Mouse (Mus musculus) embryonic facial prominence, embryonic 12.5 days (tissue): ENCODE results near the gene Fam49a. TPM values are rescaled to one million over a fixed set of nuclear protein-coding genes. Genes with fewer than 3 reads are reported as not detected.
A peak's percentile ranks its signal among the peaks of the same experiment; 100 is the strongest.
"Not testable (repeated sequence)": the region's sequence is repeated elsewhere in the genome, so short reads cannot be mapped to it uniquely, and the experiment has no call there.

Source experiments
- ATAC-seq: fragments of 200-750 bp; cut with Nextera tagmentation; 2 replicates; pipeline ENCODE4 v1.8.0; 2017; ENCODE audit not compliant: insufficient number of reproducible peaks, insufficient read depth, low FRiP score, low TSS enrichment
- H3K27ac ChIP-seq: fragments of 300-500 bp; sonication (generic); 2 replicates; pipeline ENCODE4 v1.5.1; 2016; ENCODE audit warnings: mild to moderate bottlenecking
- H3K27me3 ChIP-seq: fragments of 300-500 bp; sonication (generic); 2 replicates; pipeline ENCODE4 v1.6.1; 2016; ENCODE audit warnings: mild to moderate bottlenecking, moderate library complexity
- H3K36me3 ChIP-seq: fragments of 300-500 bp; sonication (generic); 2 replicates; pipeline ENCODE4 v1.6.1; 2016; ENCODE audit warnings: mild to moderate bottlenecking
- H3K4me1 ChIP-seq: fragments of 300-500 bp; sonication (generic); 2 replicates; pipeline ENCODE4 v1.6.1; 2016
- H3K4me2 ChIP-seq: fragments of 300-500 bp; sonication (generic); replicated peaks from 2 replicates; pipeline ENCODE4 v1.6.1; 2016; ENCODE audit warnings: mild to moderate bottlenecking, moderate library complexity
- H3K4me3 ChIP-seq: fragments of 300-500 bp; sonication (generic); 2 replicates; pipeline ENCODE4 v1.5.1; 2016; ENCODE audit warnings: mild to moderate bottlenecking
- H3K9ac ChIP-seq: fragments of 300-500 bp; sonication (generic); 2 replicates; pipeline ENCODE4 v1.6.1; 2016; ENCODE audit warnings: mild to moderate bottlenecking, moderate library complexity
- H3K9me3 ChIP-seq: fragments of 300-500 bp; sonication (generic); 2 replicates; pipeline ENCODE4 v1.6.1; 2016; ENCODE audit warnings: mild to moderate bottlenecking, moderate library complexity
- WGBS: fragments of 180-500 bp; shearing (Covaris S2); methylation state at CpG from one replicate; pipeline ENCODE4 v1.1.7; 2016; 5-methylcytosine and 5-hydroxymethylcytosine counted together
- polyA plus RNA-seq: library from polyadenylated mRNA; unstranded; fragments of >200 nt; fragmentation: Nextera tagmentation; extraction: Ambion mirVana; gene quantifications from 2 replicates; pipeline ENCODE4 v1.2.1, GENCODE M21; 2016

Fam49a gene
- polyA plus RNA-seq, 1 experiment from 2014 or later: 7.1 TPM

DNA sequence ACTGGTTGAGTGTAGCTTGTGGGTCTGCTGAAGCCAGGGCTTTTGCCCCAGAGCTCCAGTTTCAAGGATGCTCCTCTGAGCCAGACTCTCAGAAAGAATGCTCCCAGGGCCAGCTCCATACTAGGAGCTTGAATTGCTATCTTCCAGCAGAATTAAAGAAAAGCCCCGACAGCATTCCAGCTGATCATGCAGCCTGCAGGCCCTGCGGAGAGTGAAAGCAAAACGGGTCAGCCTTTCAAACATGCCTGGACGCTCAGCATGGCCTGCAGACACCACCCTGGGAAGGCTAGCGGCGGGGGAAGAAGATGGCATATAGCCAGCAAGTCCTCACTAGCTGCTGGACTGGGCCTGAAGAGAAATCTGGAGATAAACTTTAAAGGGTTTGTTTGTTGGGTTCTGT, 55.0 kb downstream of the Fam49a start:
- Histone ChIP-seq H3K9ac (no peak overlapping the region), H3K4me3 (no peak overlapping the region), H3K36me3 (no peaks in the 10 kb centered on the region), H3K4me1 (no peaks in the 10 kb centered on the region; the same call in 1 of the 2 replicates), H3K27me3 (no peaks in the 10 kb centered on the region), H3K9me3 (no peaks in the 10 kb centered on the region), H3K27ac (no peak overlapping the region), H3K4me2 (no peak overlapping the region)
- ATAC-seq: no peak
- 50% methylated on average over 6 of the region's 6 CpGs for WGBS

DNA sequence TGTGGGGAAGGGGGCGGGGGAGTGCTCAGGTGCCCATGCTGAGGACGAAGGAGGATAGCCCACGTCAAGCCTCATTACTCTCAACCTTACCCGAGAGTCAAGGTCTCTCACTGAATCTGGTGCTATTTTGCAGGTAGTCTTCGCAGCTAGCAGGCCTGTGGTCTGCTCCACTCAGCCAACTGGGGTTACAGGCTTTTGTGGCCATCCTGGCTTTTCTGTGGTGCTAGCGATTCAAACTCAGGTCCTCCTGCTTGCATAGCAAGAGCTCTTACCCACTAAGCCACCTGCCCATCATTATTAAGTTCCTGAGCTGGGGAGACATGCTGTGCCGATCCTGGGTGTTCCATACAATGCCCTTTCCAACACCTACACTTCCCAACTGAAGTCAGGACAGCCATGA, 55.7 kb downstream of the Fam49a start:
- WGBS: 79% methylated on average over 7 of the region's 7 CpGs
- Histone ChIP-seq H3K4me2 (no peak overlapping the region), H3K27me3 (no peaks in the 10 kb centered on the region), H3K9ac (no peak overlapping the region), H3K27ac (no peak overlapping the region), H3K4me3 (no peak overlapping the region), H3K9me3 (no peaks in the 10 kb centered on the region), H3K36me3 (no peaks in the 10 kb centered on the region), H3K4me1 (no peaks in the 10 kb centered on the region; the same call in 1 of the 2 replicates)
- ATAC-seq: no peak

DNA sequence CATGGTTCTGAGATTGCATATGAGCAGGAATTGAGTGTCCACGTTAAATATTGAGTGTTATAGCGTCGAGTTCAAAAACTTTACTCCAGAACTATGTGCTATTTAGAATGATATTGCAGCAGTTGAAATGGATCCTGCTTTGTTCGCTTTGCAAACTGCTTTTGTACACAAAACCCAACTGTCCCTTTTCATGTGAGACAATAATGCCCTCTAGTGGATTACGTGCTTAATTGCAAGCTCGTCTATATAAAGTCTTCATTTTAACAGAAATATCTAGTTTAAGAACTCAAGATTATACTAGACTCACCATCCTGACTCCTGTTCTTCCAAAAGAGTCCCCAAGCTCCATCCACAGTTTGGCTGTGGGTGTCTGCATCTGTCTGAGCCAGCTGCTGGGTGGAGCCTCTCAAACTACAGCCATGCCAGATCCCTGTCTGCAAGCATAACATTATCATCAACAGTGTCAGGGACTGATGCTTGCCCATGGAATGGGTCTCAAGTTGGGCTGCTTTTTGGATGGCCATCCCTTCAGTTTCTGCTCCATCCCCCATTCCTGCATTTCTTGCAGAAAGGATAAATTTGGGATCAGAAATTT, 56.3 kb downstream of the Fam49a start:
- Histone ChIP-seq H3K4me1 (no peaks in the 10 kb centered on the region; the same call in 1 of the 2 replicates), H3K9ac (no peak overlapping the region), H3K4me2 (no peak overlapping the region), H3K9me3 (no peaks in the 10 kb centered on the region), H3K27me3 (no peaks in the 10 kb centered on the region), H3K27ac (no peak overlapping the region), H3K36me3 (no peaks in the 10 kb centered on the region), H3K4me3 (no peak overlapping the region)
- no peak for ATAC-seq
- WGBS: 5% methylated on average over 6 of the region's 6 CpGs

DNA sequence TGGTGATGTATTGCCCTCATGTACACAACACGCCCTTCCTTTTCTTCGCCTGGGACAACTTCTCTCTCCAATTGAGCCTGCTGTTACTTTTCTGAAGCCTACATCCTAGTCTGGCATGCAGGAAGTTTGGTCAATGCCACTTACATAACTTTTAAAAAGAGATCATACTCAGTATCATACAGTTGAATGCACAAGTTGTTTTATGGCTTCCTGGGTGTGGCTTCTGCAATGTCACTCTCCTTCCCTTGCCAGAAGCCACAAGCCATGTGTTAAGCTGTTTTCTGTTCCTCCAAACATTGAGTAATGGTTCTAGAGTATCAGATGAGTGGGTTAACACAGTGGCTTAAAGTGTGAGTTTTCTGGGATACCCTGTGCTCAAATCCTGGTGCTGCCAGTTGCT, 58.8 kb downstream of the Fam49a start:
- no peak overlapping the region for H3K27ac ChIP-seq
- no peaks in the 10 kb centered on the region for H3K36me3 ChIP-seq
- ATAC-seq: no peak
- no peak overlapping the region for H3K4me3 ChIP-seq
- no peaks in the 10 kb centered on the region for H3K9me3 ChIP-seq
- H3K9ac ChIP-seq: no peak overlapping the region
- 76% methylated on average over 2 of the region's 2 CpGs for WGBS
- no peaks in the 10 kb centered on the region; the same call in 1 of the 2 replicates for H3K4me1 ChIP-seq
- H3K27me3 ChIP-seq: no peaks in the 10 kb centered on the region
- H3K4me2 ChIP-seq: no peak overlapping the region

DNA sequence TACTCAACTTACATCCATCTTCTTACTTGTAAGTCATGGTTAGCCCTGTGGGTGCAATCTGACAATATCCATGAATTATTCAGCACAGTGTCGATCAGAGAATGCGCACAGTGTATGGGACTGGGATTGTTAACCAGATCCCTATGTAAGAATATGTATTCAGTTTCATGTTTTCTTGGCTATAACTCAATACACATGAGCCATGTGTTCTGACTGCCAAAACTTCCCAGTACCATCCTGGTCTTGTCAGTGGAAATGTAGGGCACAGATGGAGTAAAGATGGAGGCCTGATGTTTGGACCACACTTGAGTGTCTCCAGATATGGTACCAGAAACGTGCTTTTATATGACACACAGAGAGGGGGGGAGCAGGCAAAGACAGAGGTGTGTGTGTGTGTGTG, 59.2 kb downstream of the Fam49a start:
- Histone ChIP-seq H3K4me1 (no peaks in the 10 kb centered on the region; the same call in 1 of the 2 replicates), H3K27me3 (no peaks in the 10 kb centered on the region), H3K9ac (no peak overlapping the region), H3K4me3 (no peak overlapping the region), H3K27ac (no peak overlapping the region), H3K9me3 (no peaks in the 10 kb centered on the region), H3K36me3 (no peaks in the 10 kb centered on the region), H3K4me2 (no peak overlapping the region)
- WGBS: 49% methylated on average over 3 of the region's 3 CpGs
- ATAC-seq: 0 out of 2 replicates have a peak, but pooled peaks have one; percentile 43

DNA sequence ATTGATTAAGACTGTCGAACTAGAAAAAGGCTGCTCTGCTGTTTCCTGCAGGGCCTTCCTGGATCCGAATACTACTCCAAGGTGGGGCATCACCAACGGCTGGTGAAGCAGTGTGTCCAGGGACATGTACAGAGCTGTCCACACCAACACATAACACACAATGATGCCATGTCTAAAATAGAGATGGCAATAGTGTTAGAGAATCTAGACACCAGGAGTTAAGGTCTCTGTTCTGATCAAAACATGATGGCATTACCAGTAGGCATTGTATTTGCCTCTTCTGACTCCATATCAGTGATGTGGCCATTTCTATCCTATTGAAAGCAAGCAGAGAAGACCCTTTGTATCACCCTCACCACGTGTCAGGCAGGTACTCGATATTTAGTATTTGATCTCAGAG, 61.1 kb downstream of the Fam49a start:
- 79% methylated on average over 5 of the region's 5 CpGs for WGBS
- no peaks in the 10 kb centered on the region for H3K27me3 ChIP-seq
- H3K36me3 ChIP-seq: no peaks in the 10 kb centered on the region
- H3K9ac ChIP-seq: no peak overlapping the region
- no peak overlapping the region for H3K4me3 ChIP-seq
- no peaks in the 10 kb centered on the region for H3K9me3 ChIP-seq
- H3K27ac ChIP-seq: no peak overlapping the region
- no peak overlapping the region for H3K4me2 ChIP-seq
- ATAC-seq: no peak; the same call in 1 of the 2 replicates
- H3K4me1 ChIP-seq: no peaks in the 10 kb centered on the region

DNA sequence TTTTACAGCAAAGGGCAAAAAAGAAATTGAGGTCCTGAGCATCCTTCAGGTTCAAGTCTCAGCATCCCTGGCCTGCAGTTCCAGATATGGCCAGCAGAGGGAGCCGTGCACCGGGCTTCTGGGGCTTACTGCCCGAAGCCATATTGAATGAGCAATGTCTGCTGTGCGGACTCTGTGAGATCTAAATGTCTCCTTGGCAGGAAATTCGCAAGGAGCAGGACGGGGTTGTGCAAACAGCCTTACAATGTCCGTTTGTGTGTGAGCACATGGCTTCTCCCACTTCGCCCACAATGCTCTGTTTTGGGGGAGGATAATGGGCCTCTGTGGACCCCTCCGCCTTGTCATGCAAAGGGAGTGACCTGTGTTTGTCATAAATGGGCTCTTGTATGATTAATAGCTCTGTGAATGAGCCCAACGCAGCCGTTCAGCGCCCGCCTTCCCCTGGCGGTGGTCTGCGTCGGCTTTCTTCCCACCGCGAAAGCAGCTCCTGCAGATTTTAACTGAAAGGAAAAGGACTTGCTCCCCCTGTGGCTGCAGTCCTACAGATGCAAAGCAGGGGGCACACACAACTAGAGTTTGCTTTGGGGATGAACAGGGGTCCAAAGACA, 61.8 kb downstream of the Fam49a start:
- Histone ChIP-seq H3K27me3 (no peaks in the 10 kb centered on the region), H3K36me3 (no peaks in the 10 kb centered on the region), H3K27ac (peak overlapping the region; percentile 80), H3K4me1 (no peaks in the 10 kb centered on the region), H3K4me3 (peak overlapping the region; percentile 21), H3K9me3 (no peaks in the 10 kb centered on the region), H3K4me2 (peak overlapping the region; percentile 50), H3K9ac (no peak overlapping the region)
- peak; percentile 78 for ATAC-seq
- 10% methylated on average over 18 of the region's 18 CpGs for WGBS

DNA sequence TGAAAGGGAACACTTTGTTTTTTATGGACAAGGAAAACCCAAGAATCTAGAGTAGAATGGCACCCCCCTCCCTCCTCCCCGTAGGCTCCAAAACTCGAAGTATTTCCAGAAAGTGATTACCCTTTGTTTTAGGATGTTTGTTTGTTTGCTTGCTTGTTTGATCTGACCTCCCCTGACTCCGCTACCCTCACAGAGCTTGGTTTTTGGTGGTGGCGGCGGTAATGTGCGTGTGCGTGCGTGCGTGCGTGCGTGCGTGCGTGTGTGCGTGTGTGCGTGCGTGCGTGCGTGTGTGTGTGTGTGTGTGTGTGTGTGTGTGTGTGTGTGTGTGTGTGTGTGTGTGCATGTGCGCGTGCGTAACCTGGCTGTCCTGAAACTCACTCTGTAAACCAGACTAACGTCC, 62.3 kb downstream of the Fam49a start:
- WGBS: 96% methylated on average over 17 of the region's 22 CpGs
- ATAC-seq, H3K27me3 ChIP-seq, H3K36me3 ChIP-seq, H3K9ac ChIP-seq, H3K9me3 ChIP-seq, H3K4me1 ChIP-seq: not testable (repeated sequence)
- H3K4me2 ChIP-seq: peak overlapping the region; percentile 50
- H3K27ac ChIP-seq: peak overlapping the region; percentile 80
- H3K4me3 ChIP-seq: 0 out of 2 replicates have a peak overlapping the region, but pooled peaks have one; percentile 21

DNA sequence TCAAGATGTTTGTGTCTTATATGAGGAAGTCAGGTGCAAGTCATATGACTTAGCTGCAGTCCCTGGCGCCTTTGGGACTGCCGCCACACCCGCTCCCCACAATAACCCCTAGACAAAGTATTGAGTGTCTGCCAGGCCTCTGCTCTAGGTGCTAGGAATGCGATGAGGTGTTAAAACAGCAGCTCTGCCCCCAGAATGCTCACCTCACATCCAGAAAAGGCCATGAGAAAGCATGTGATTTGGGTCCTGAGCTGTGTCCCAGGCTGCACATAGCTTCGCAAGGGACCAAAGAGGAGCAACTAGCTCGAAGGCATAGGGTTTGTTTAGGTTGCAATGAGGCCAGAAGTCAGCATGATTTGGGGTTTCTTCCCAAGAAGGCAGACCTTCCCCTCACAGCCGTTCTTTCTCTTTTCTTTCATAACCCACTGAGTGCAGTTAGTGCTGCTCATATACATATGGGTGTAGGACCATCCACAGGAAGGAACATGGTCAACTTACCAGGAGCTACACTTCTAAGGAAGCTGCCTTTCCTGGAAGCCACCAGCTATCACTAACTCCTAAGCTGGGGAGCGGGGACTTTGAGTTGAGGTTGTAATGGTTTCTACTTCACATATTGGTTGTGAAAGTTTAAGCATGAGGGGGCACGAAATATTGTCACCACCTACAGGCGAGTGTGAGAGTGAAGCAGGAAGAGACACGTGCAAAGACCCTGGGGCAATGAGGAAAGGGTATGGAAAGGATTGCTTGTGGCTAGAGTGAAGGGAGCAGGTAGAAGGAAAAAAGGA, 71.8 kb downstream of the Fam49a start:
- Histone ChIP-seq H3K4me2 (no peak overlapping the region), H3K9me3 (no peaks in the 10 kb centered on the region), H3K27me3 (no peaks in the 10 kb centered on the region), H3K27ac (no peak overlapping the region), H3K4me3 (no peak overlapping the region), H3K9ac (no peak overlapping the region), H3K36me3 (no peaks in the 10 kb centered on the region), H3K4me1 (no peaks in the 10 kb centered on the region)
- ATAC-seq: no peak
- WGBS: 91% methylated on average over 11 of the region's 11 CpGs

DNA sequence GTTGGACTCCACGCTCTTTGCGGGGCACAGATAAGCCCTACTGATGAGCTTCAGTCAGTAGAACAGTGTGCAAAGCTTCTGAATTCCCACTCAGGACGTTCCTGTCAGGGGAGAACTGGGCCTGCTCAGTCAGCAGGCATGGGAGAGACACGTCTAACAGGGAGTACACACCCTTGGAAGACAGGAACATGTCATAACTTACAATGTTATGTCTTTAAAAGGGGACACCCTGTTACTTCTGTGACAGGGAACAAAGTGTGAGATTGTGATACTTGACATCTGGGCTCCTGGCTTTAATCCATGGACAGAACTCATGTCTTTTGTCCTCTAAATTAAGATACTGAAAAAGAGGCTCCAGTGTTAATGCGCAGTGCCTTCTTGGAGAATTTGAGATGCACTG, 72.5 kb downstream of the Fam49a start:
- no peaks in the 10 kb centered on the region for H3K27me3 ChIP-seq
- 88% methylated on average over 5 of the region's 5 CpGs for WGBS
- no peaks in the 10 kb centered on the region for H3K36me3 ChIP-seq
- no peak overlapping the region for H3K4me2 ChIP-seq
- no peak for ATAC-seq
- H3K9me3 ChIP-seq: no peaks in the 10 kb centered on the region
- H3K27ac ChIP-seq: no peak overlapping the region
- H3K9ac ChIP-seq: no peak overlapping the region
- H3K4me3 ChIP-seq: no peak overlapping the region
- H3K4me1 ChIP-seq: no peaks in the 10 kb centered on the region

DNA sequence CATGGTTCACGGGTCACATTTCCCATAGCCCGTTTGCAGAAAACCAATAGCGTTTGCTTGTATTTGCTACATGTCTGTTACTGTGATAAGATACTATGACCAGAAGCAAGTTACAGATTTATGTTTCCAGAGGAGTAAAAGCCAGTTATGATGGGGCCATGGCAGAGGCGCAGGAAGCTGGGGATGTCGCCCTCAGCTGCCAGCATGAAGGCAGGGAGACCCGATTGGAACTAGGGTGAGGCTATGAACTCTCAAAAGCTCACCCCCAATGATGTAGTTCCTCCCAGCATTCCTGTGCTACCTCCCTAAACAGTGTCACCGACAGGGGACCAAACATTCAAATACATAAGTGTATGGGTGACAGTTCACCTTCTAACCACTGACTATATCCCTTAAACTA, 73.6 kb downstream of the Fam49a start:
- no peaks in the 10 kb centered on the region for H3K27me3 ChIP-seq
- H3K4me1 ChIP-seq: no peaks in the 10 kb centered on the region
- H3K36me3 ChIP-seq: no peaks in the 10 kb centered on the region
- 88% methylated on average over 7 of the region's 7 CpGs for WGBS
- H3K9me3 ChIP-seq: no peaks in the 10 kb centered on the region
- no peak for ATAC-seq
- no peak overlapping the region for H3K9ac ChIP-seq
- H3K27ac ChIP-seq: no peak overlapping the region
- no peak overlapping the region for H3K4me2 ChIP-seq
- no peak overlapping the region for H3K4me3 ChIP-seq

DNA sequence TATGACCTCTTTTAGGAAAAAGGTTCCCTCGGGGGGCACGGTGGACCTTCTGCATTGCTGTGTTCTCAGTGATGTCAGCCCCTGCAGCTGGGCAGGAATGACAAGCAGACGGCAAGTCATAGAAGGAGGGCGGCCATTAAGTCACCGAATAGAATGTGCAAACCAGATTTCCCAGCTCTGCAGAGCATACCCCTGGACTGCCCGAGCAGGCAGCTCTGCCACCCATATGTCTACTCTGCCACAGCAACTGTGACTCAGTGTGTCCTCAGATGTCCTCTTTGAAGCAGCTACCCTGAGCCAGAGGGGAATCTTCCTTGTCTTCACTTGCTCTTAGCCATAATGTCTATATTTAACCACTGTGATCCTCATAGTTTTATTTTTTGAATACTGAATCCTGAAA, 75.4 kb downstream of the Fam49a start:
- Histone ChIP-seq H3K4me1 (no peaks in the 10 kb centered on the region), H3K4me2 (no peak overlapping the region), H3K27ac (no peak overlapping the region), H3K9me3 (no peaks in the 10 kb centered on the region), H3K27me3 (no peaks in the 10 kb centered on the region), H3K9ac (no peak overlapping the region), H3K4me3 (no peak overlapping the region), H3K36me3 (no peaks in the 10 kb centered on the region)
- WGBS: 85% methylated on average over 6 of the region's 6 CpGs
- no peak for ATAC-seq
